Mouse (Mus musculus) midbrain, embryonic 13.5 days (tissue): ENCODE data around the gene Trmt10a. TPM values are rescaled to one million over a fixed set of nuclear protein-coding genes. Genes with fewer than 3 reads are reported as not detected.
"Not testable (repeated sequence)": the region's sequence is repeated elsewhere in the genome, so short reads cannot be mapped to it uniquely, and the experiment has no call there.

ENCODE experiments used
- ATAC-seq: fragments of 200-750 bp; cut with Nextera tagmentation; 2 replicates; pipeline ENCODE4 v1.8.0; 2017; ENCODE audit warnings: mild to moderate bottlenecking, moderate TSS enrichment, moderate library complexity
- H3K27ac ChIP-seq: fragments of 300-500 bp; sonication (generic); 2 replicates; pipeline ENCODE4 v1.5.1; 2015; ENCODE audit warnings: inconsistent platforms, mild to moderate bottlenecking, moderate library complexity
- H3K27me3 ChIP-seq: fragments of 300-500 bp; sonication (generic); 2 replicates; pipeline ENCODE4 v1.6.1; 2015; ENCODE audit warnings: mild to moderate bottlenecking, inconsistent platforms
- H3K36me3 ChIP-seq: fragments of 300-500 bp; sonication (generic); 2 replicates; pipeline ENCODE4 v1.6.1; 2015; ENCODE audit warnings: mild to moderate bottlenecking, inconsistent platforms
- H3K4me1 ChIP-seq: fragments of 300-500 bp; sonication (generic); replicated peaks from 2 replicates; pipeline ENCODE4 v1.6.1; 2015; ENCODE audit warnings: inconsistent platforms
- H3K4me2 ChIP-seq: fragments of 300-500 bp; sonication (generic); replicated peaks from 2 replicates; pipeline ENCODE4 v1.6.1; 2015; ENCODE audit warnings: moderate library complexity, mild to moderate bottlenecking, inconsistent platforms
- H3K4me3 ChIP-seq: fragments of 300-500 bp; sonication (generic); replicated peaks from 2 replicates; pipeline ENCODE4 v1.5.1; 2015; ENCODE audit warnings: mild to moderate bottlenecking, inconsistent platforms
- H3K9ac ChIP-seq: fragments of 300-500 bp; sonication (generic); replicated peaks from 2 replicates; pipeline ENCODE4 v1.6.1; 2015; ENCODE audit warnings: mild to moderate bottlenecking, inconsistent platforms
- H3K9me3 ChIP-seq: fragments of 300-500 bp; sonication (generic); 2 replicates; pipeline ENCODE4 v1.6.1; 2016; ENCODE audit warnings: mild to moderate bottlenecking, inconsistent platforms
- WGBS: fragments of 180-500 bp; shearing (Covaris S2); methylation state at CpG from one replicate; pipeline ENCODE4 v1.1.7; 2015; 5-methylcytosine and 5-hydroxymethylcytosine counted together
- polyA plus RNA-seq: library from polyadenylated mRNA; unstranded; fragments of >200 nt; fragmentation: Nextera tagmentation; extraction: Ambion mirVana; gene quantifications from 2 replicates; pipeline ENCODE4 v1.2.1, GENCODE M21; 2015

The Trmt10a gene
- polyA plus RNA-seq, 1 experiment from 2014 or later: 8.9 TPM

DNA sequence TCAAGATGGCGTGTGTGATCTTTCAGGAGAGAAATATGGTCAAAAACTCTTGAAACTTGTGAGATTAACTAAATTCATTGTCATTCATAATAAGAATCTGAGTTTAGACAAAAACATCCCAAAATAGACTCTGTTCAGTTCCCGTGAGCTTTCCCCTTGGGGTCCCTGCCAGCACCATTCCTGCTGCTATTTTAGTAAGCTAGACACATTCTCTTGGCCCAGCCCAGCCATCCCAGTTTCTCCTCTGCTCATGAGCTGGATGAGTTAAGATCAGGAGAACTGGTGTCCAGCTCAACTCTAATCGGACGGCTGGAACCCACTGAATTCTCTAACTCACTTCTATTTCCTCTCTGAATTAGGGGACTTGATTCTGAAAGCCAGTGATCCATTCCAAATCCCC is 26.4 kb upstream of the Trmt10a start:
- Histone ChIP-seq H3K27ac (no peak overlapping the region), H3K9ac (no peak overlapping the region), H3K36me3 (no peaks in the 10 kb centered on the region), H3K4me2 (no peak overlapping the region), H3K9me3 (no peaks in the 10 kb centered on the region), H3K4me1 (no peaks in the 10 kb centered on the region), H3K27me3 (no peaks in the 10 kb centered on the region), H3K4me3 (no peak overlapping the region)
- ATAC-seq: no peak
- WGBS: 91% methylated on average over 4 of the region's 4 CpGs

- Histone ChIP-seq H3K4me1 (no peaks in the 10 kb centered on the region), H3K27me3 (no peaks in the 10 kb centered on the region), H3K4me3 (no peak overlapping the region), H3K36me3 (no peaks in the 10 kb centered on the region), H3K27ac (no peak overlapping the region), H3K4me2 (no peak overlapping the region), H3K9me3 (no peaks in the 10 kb centered on the region), H3K9ac (no peak overlapping the region)
- ATAC-seq: no peak
- WGBS: 79% methylated on average over 6 of the region's 6 CpGs
Measured at GRCm38 (mm10) chr3:138118392-138118791, 24.9 kb upstream of the Trmt10a start.

GRCm38 (mm10) chr3:138118831-138119230 is 24.4 kb upstream of the Trmt10a start:
- H3K4me3 ChIP-seq: no peak overlapping the region
- no peak overlapping the region for H3K4me2 ChIP-seq
- no peak for ATAC-seq
- WGBS: 87% methylated on average over 14 of the region's 14 CpGs
- no peaks in the 10 kb centered on the region for H3K36me3 ChIP-seq
- no peak overlapping the region for H3K27ac ChIP-seq
- H3K9me3 ChIP-seq: no peaks in the 10 kb centered on the region
- H3K4me1 ChIP-seq: no peaks in the 10 kb centered on the region
- H3K27me3 ChIP-seq: no peaks in the 10 kb centered on the region
- H3K9ac ChIP-seq: no peak overlapping the region

DNA sequence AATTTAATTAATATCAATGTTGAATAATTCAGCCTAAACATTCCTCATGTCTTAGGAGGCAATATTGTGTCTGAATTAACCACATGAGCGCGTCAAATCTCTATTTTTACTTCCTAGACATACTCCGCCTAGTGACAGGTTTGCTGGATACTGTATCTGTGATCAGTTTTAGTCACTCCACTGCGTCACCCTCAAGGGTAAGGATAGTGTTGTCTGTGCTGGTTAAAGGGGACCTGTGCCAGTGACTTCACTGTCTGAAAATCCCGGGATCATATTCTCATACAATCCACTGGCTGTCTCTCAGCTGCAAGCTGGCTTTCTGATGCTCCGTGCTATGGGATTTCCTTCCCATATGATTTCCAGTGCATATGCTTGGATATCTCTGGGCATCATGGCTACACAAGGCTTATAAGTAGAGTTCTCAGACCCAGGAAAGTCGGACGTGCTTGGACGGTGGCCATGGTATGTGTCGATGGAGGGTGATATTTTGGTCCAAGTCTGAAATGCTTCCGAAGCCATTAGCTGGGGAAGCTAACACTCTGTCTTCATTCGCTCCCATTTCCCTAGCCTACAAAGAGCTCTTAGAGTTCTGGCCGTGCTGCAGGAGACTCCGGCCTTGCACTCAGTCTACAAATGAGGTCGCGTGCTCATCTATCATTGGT is 23.7 kb upstream of the Trmt10a start:
- Histone ChIP-seq H3K4me2 (no peak overlapping the region), H3K27me3 (no peaks in the 10 kb centered on the region), H3K36me3 (no peaks in the 10 kb centered on the region), H3K27ac (no peak overlapping the region), H3K9ac (no peak overlapping the region), H3K4me3 (no peak overlapping the region), H3K4me1 (no peaks in the 10 kb centered on the region), H3K9me3 (no peaks in the 10 kb centered on the region)
- WGBS: 96% methylated on average over 16 of the region's 16 CpGs
- no peak for ATAC-seq

DNA sequence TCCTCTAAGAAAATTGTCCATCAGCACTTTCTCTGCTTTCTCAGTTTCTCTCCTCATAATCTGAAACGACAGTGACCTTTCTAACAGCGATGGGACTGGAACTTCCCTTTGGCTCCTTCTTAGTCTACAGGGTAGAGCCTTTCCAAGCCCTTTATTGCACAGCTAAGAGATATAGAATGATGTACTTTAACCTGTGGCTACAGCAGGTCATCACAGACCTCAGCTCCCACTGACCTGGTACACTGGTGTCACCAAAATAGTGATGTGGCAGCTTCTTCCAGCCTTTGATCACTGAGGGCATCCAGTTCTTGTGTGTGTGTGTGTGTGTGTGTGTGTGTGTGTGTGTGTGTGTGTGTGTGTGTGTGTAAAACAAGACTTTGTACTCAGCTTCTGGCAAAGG is 21.8 kb upstream of the Trmt10a start:
- Histone ChIP-seq H3K36me3 (no peaks in the 10 kb centered on the region), H3K4me3 (no peak overlapping the region), H3K4me1 (no peaks in the 10 kb centered on the region), H3K9ac (no peak overlapping the region), H3K27me3 (no peaks in the 10 kb centered on the region), H3K4me2 (no peak overlapping the region), H3K27ac (no peak overlapping the region), H3K9me3 (no peaks in the 10 kb centered on the region)
- WGBS: 98% methylated on average over 2 of the region's 2 CpGs
- ATAC-seq: no peak

- no peak overlapping the region for H3K4me2 ChIP-seq
- WGBS: 91% methylated on average over 10 of the region's 10 CpGs
- H3K27me3 ChIP-seq: no peaks in the 10 kb centered on the region
- no peaks in the 10 kb centered on the region for H3K36me3 ChIP-seq
- no peak overlapping the region for H3K27ac ChIP-seq
- no peak for ATAC-seq
- no peak overlapping the region for H3K9ac ChIP-seq
- H3K4me1 ChIP-seq: no peaks in the 10 kb centered on the region
- H3K9me3 ChIP-seq: no peaks in the 10 kb centered on the region
- H3K4me3 ChIP-seq: no peak overlapping the region
Measured at GRCm38 (mm10) chr3:138123842-138124241, 19.4 kb upstream of the Trmt10a start.

DNA sequence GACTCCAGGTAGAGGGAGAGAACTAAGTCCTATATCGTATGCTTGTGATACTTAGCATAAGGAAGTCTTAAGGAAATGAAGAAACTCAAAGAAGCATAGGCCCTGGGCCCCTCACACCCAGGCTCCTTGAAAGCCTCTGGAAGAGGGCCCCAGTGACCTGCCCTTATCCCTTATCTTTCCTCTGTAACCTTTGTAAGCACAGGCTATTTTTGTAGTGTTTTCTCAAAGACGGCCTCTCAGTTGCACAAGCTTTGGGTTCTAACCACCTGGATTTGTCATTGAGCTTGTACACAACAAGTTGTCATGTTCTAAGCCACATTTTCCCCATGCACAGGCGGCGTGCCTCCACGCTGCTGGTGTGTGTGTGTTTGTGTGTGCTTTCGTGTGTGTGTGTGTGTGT is 14.1 kb upstream of the Trmt10a start:
- H3K27ac ChIP-seq: no peak overlapping the region
- H3K36me3 ChIP-seq: no peaks in the 10 kb centered on the region
- no peaks in the 10 kb centered on the region for H3K27me3 ChIP-seq
- H3K9ac ChIP-seq: no peak overlapping the region
- no peak overlapping the region for H3K4me3 ChIP-seq
- no peak overlapping the region for H3K4me2 ChIP-seq
- WGBS: 95% methylated on average over 6 of the region's 6 CpGs
- peaks cover 7% of the 10 kb centered on the region for H3K4me1 ChIP-seq
- H3K9me3 ChIP-seq: no peaks in the 10 kb centered on the region
- no peak for ATAC-seq

- H3K9ac ChIP-seq: no peak overlapping the region
- H3K4me2 ChIP-seq: no peak overlapping the region
- H3K9me3 ChIP-seq: no peaks in the 10 kb centered on the region
- H3K36me3 ChIP-seq: no peaks in the 10 kb centered on the region
- no peak overlapping the region for H3K27ac ChIP-seq
- no peak overlapping the region for H3K4me3 ChIP-seq
- H3K4me1 ChIP-seq: peaks cover 7% of the 10 kb centered on the region
- H3K27me3 ChIP-seq: no peaks in the 10 kb centered on the region
- no peak for ATAC-seq
- 23% methylated on average over 1 of the region's 1 CpGs for WGBS
Measured at GRCm38 (mm10) chr3:138130692-138131091, 12.6 kb upstream of the Trmt10a start.

- Histone ChIP-seq H3K27me3 (no peaks in the 10 kb centered on the region), H3K27ac (no peak overlapping the region), H3K36me3 (no peaks in the 10 kb centered on the region), H3K9me3 (no peaks in the 10 kb centered on the region), H3K9ac (no peak overlapping the region), H3K4me1 (peaks cover 7% of the 10 kb centered on the region), H3K4me3 (no peak overlapping the region), H3K4me2 (no peak overlapping the region)
- no peak for ATAC-seq
- 64% methylated on average over 9 of the region's 9 CpGs for WGBS
Measured at GRCm38 (mm10) chr3:138131168-138131567, 12.1 kb upstream of the Trmt10a start.

- H3K4me2 ChIP-seq: no peak overlapping the region
- H3K9me3 ChIP-seq: no peaks in the 10 kb centered on the region
- WGBS: 90% methylated on average over 8 of the region's 8 CpGs
- H3K27me3 ChIP-seq: no peaks in the 10 kb centered on the region
- H3K36me3 ChIP-seq: peaks cover 6% of the 10 kb centered on the region; the same call in 1 of the 2 replicates
- no peak for ATAC-seq
- H3K4me1 ChIP-seq: peaks cover 7% of the 10 kb centered on the region
- no peak overlapping the region for H3K4me3 ChIP-seq
- H3K9ac ChIP-seq: no peak overlapping the region
- no peak overlapping the region for H3K27ac ChIP-seq
Measured at GRCm38 (mm10) chr3:138133463-138133862, 9.8 kb upstream of the Trmt10a start.

- Histone ChIP-seq H3K4me1 (peaks cover 7% of the 10 kb centered on the region), H3K4me3 (no peak overlapping the region), H3K36me3 (peaks cover 6% of the 10 kb centered on the region; the same call in 1 of the 2 replicates), H3K27ac (no peak overlapping the region), H3K4me2 (no peak overlapping the region), H3K9me3 (no peaks in the 10 kb centered on the region), H3K27me3 (no peaks in the 10 kb centered on the region), H3K9ac (no peak overlapping the region)
- no peak for ATAC-seq
- WGBS: 88% methylated on average over 10 of the region's 11 CpGs
Measured at GRCm38 (mm10) chr3:138133916-138134315, 9.3 kb upstream of the Trmt10a start.

DNA sequence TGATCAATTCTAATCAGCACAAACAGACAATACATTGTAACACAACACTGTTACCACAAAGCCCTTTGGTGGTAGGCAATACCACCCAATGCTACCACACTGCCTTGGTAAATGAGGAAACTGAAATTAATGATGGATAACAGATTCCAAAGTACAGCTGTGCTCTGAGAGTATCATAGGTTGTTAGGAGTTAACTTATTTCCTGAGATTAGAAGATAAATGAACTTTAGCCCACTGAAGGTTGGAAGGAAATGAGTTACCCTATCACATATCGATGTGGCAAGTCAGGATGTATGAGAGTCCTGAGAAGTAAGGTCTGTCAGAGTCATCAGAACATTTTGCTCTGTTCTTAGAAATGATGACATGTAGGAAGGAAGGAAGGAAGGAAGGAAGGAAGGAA is 8.7 kb upstream of the Trmt10a start:
- ATAC-seq: no peak
- H3K4me2 ChIP-seq: no peak overlapping the region
- H3K9me3 ChIP-seq: no peaks in the 10 kb centered on the region
- H3K27me3 ChIP-seq: no peaks in the 10 kb centered on the region
- H3K4me1 ChIP-seq: peaks cover 7% of the 10 kb centered on the region
- H3K36me3 ChIP-seq: peaks cover 6% of the 10 kb centered on the region; the same call in 1 of the 2 replicates
- H3K27ac ChIP-seq: no peak overlapping the region
- WGBS: 100% methylated on average over 1 of the region's 1 CpGs
- no peak overlapping the region for H3K4me3 ChIP-seq
- no peak overlapping the region for H3K9ac ChIP-seq

GRCm38 (mm10) chr3:138138146-138138545 is 5.1 kb upstream of the Trmt10a start:
- not testable (repeated sequence) for ATAC-seq, H3K4me2 ChIP-seq, H3K27ac ChIP-seq, H3K27me3 ChIP-seq, H3K4me3 ChIP-seq, H3K36me3 ChIP-seq, H3K4me1 ChIP-seq, H3K9me3 ChIP-seq, H3K9ac ChIP-seq
- 87% methylated on average over 13 of the region's 13 CpGs for WGBS
